Mouse (Mus musculus) heart, embryonic 16.5 days (tissue): Measurements from ENCODE around the gene Fbxl21. TPM values are rescaled to one million over a fixed set of nuclear protein-coding genes. Genes with fewer than 3 reads are reported as not detected.

ENCODE experiments used
- ATAC-seq: fragments of 200-750 bp; cut with Nextera tagmentation; replicated peaks from 2 replicates; pipeline ENCODE4 v1.8.0; 2017; ENCODE audit warnings: moderate number of reproducible peaks; ENCODE audit not compliant: insufficient read depth, low FRiP score; ENCODE audit errors: extremely low read depth
- H3K27ac ChIP-seq: fragments of 300-500 bp; sonication (generic); 2 replicates; pipeline ENCODE4 v1.5.1; 2014; ENCODE audit warnings: mild to moderate bottlenecking, low read length, control low read depth, moderate library complexity
- H3K27me3 ChIP-seq: fragments of 300-500 bp; sonication (generic); 2 replicates; pipeline ENCODE4 v1.6.1; 2014; ENCODE audit warnings: low read length, mixed read lengths; ENCODE audit not compliant: control insufficient read depth, insufficient read depth
- H3K36me3 ChIP-seq: fragments of 300-500 bp; sonication (generic); 2 replicates; pipeline ENCODE4 v1.6.1; 2014; ENCODE audit not compliant: control insufficient read depth, insufficient read depth
- H3K4me1 ChIP-seq: fragments of 300-500 bp; sonication (generic); 2 replicates; pipeline ENCODE4 v1.6.1; 2014; ENCODE audit warnings: low read length, mixed read lengths; ENCODE audit not compliant: control insufficient read depth, insufficient read depth
- H3K4me2 ChIP-seq: fragments of 300-500 bp; sonication (generic); 2 replicates; pipeline ENCODE4 v1.6.1; 2014; ENCODE audit warnings: low read depth, mild to moderate bottlenecking, control low read depth, low read length
- H3K4me3 ChIP-seq: fragments of 300-500 bp; sonication (generic); 2 replicates; pipeline ENCODE4 v1.5.1; 2014; ENCODE audit warnings: mild to moderate bottlenecking, control low read depth, low read length
- H3K9ac ChIP-seq: fragments of 300-500 bp; sonication (generic); 2 replicates; pipeline ENCODE4 v1.6.1; 2014; ENCODE audit warnings: low read length, control low read depth
- H3K9me3 ChIP-seq: fragments of 300-500 bp; sonication (generic); replicated peaks from 2 replicates; pipeline ENCODE4 v1.6.1; 2016; ENCODE audit warnings: low read length; ENCODE audit not compliant: control insufficient read depth
- WGBS: fragments of 180-500 bp; shearing (Covaris S2); extraction: QIAGEN DNeasy Blood & Tissue Kit; methylation state at CpG from one replicate; pipeline ENCODE4 v1.1.7; 2014; 5-methylcytosine and 5-hydroxymethylcytosine counted together
- polyA plus RNA-seq: library from polyadenylated mRNA; unstranded; fragments of >200 nt; fragmentation: Nextera tagmentation; extraction: Ambion mirVana; gene quantifications from 2 replicates; pipeline ENCODE4 v1.2.1, GENCODE M21; 2015

Fbxl21 gene
- polyA plus RNA-seq: 0.72 and 1.00 TPM in 2 replicates

GRCm38 (mm10) chr13:56522081-56522820 is at the start of gene Fbxl21:
Fbxl21 (plus strand) TSS chr13:56522472.
- H3K27ac ChIP-seq: no peak within 1 kb of the TSS; the same call in 1 of the 2 replicates

GRCm38 (mm10) chr13:56472661-56473060 is 49.6 kb upstream of the Fbxl21 start:
- Histone ChIP-seq H3K9me3 (no peaks in the 10 kb centered on the region), H3K27ac (no peak overlapping the region), H3K4me3 (no peak overlapping the region), H3K9ac (no peak overlapping the region), H3K36me3 (no peaks in the 10 kb centered on the region), H3K4me1 (peaks cover 4% of the 10 kb centered on the region), H3K27me3 (peaks cover 3% of the 10 kb centered on the region; the same call in 1 of the 2 replicates), H3K4me2 (no peak overlapping the region)
- no peak for ATAC-seq
- 87% methylated on average over 9 of the region's 9 CpGs for WGBS

More at GRCm38 (mm10) chr13:56522081-56522820, at the start of gene Fbxl21:
- Histone ChIP-seq H3K4me2 (peak within 1 kb of the TSS; percentile 85), H3K9ac (peak within 1 kb of the TSS; percentile 69), H3K27me3 (no peaks in the 10 kb centered on the region), H3K4me3 (peak within 1 kb of the TSS; percentile 64), H3K4me1 (no peaks in the 10 kb centered on the region), H3K36me3 (no peaks in the 10 kb centered on the region), H3K9me3 (no peaks in the 10 kb centered on the region)
- WGBS: 1% methylated on average over 55 of the region's 56 CpGs
- ATAC-seq: peak; percentile 98

GRCm38 (mm10) chr13:56475363-56475762 is 46.9 kb upstream of the Fbxl21 start:
- H3K9ac ChIP-seq: no peak overlapping the region
- H3K9me3 ChIP-seq: no peaks in the 10 kb centered on the region
- 0 out of 2 replicates have a peak overlapping the region, but pooled peaks have one; percentile 6 for H3K4me2 ChIP-seq
- peaks cover 7% of the 10 kb centered on the region for H3K4me1 ChIP-seq
- H3K27me3 ChIP-seq: peaks cover 3% of the 10 kb centered on the region; the same call in 1 of the 2 replicates
- ATAC-seq: peak; percentile 45; the same call in 1 of the 2 replicates
- no peak overlapping the region for H3K4me3 ChIP-seq
- H3K27ac ChIP-seq: no peak overlapping the region
- WGBS: 29% methylated on average over 4 of the region's 4 CpGs
- no peaks in the 10 kb centered on the region for H3K36me3 ChIP-seq

- Histone ChIP-seq H3K9ac (no peak overlapping the region), H3K27me3 (peaks cover 3% of the 10 kb centered on the region; the same call in 1 of the 2 replicates), H3K27ac (no peak overlapping the region), H3K4me3 (no peak overlapping the region), H3K4me2 (no peak overlapping the region), H3K4me1 (peaks cover 7% of the 10 kb centered on the region), H3K36me3 (no peaks in the 10 kb centered on the region), H3K9me3 (no peaks in the 10 kb centered on the region)
- ATAC-seq: no peak; the same call in 1 of the 2 replicates
- 58% methylated on average over 5 of the region's 5 CpGs for WGBS
These were observed 45.5 kb upstream of the Fbxl21 start for GRCm38 (mm10) chr13:56476790-56477189.

GRCm38 (mm10) chr13:56477271-56477670 is 45.0 kb upstream of the Fbxl21 start:
- no peak overlapping the region for H3K4me2 ChIP-seq
- H3K36me3 ChIP-seq: no peaks in the 10 kb centered on the region
- no peak for ATAC-seq
- H3K9ac ChIP-seq: no peak overlapping the region
- 14% methylated on average over 6 of the region's 6 CpGs for WGBS
- H3K9me3 ChIP-seq: no peaks in the 10 kb centered on the region
- H3K27ac ChIP-seq: no peak overlapping the region
- H3K27me3 ChIP-seq: peaks cover 3% of the 10 kb centered on the region; the same call in 1 of the 2 replicates
- peaks cover 7% of the 10 kb centered on the region for H3K4me1 ChIP-seq
- no peak overlapping the region for H3K4me3 ChIP-seq

- Histone ChIP-seq H3K27ac (no peak overlapping the region), H3K9ac (no peak overlapping the region), H3K27me3 (peaks cover 3% of the 10 kb centered on the region; the same call in 1 of the 2 replicates), H3K36me3 (no peaks in the 10 kb centered on the region), H3K4me1 (peaks cover 7% of the 10 kb centered on the region), H3K9me3 (no peaks in the 10 kb centered on the region), H3K4me2 (no peak overlapping the region), H3K4me3 (no peak overlapping the region)
- no peak for ATAC-seq
- 81% methylated on average over 6 of the region's 6 CpGs for WGBS
These were observed 44.2 kb upstream of the Fbxl21 start for GRCm38 (mm10) chr13:56478027-56478426.

- no peaks in the 10 kb centered on the region for H3K9me3 ChIP-seq
- WGBS: 63% methylated on average over 3 of the region's 3 CpGs
- H3K4me2 ChIP-seq: no peak within 1 kb of the TSS
- ATAC-seq: no peak
- no peak within 1 kb of the TSS for H3K9ac ChIP-seq
- H3K27ac ChIP-seq: no peak within 1 kb of the TSS
- no peaks in the 10 kb centered on the region for H3K36me3 ChIP-seq
- H3K4me1 ChIP-seq: peaks cover 7% of the 10 kb centered on the region
- H3K4me3 ChIP-seq: no peak within 1 kb of the TSS
- no peaks in the 10 kb centered on the region for H3K27me3 ChIP-seq
These were observed 40.1 kb upstream of the Fbxl21 start, which contains the start of gene Il9 for GRCm38 (mm10) chr13:56482146-56482545. Il9 (minus strand) TSS chr13:56482246.

- H3K27ac ChIP-seq: no peak overlapping the region
- H3K4me3 ChIP-seq: no peak overlapping the region
- peaks cover 2% of the 10 kb centered on the region; the same call in 1 of the 2 replicates for H3K9me3 ChIP-seq
- H3K36me3 ChIP-seq: no peaks in the 10 kb centered on the region
- no peak overlapping the region for H3K9ac ChIP-seq
- H3K27me3 ChIP-seq: no peaks in the 10 kb centered on the region
- ATAC-seq: no peak
- 50% methylated on average over 5 of the region's 5 CpGs for WGBS
- H3K4me1 ChIP-seq: no peaks in the 10 kb centered on the region
- H3K4me2 ChIP-seq: no peak overlapping the region
These were observed 34.3 kb upstream of the Fbxl21 start for GRCm38 (mm10) chr13:56488012-56488411.

- no peak overlapping the region for H3K4me3 ChIP-seq
- ATAC-seq: no peak
- no peak overlapping the region for H3K9ac ChIP-seq
- no peaks in the 10 kb centered on the region for H3K4me1 ChIP-seq
- H3K4me2 ChIP-seq: no peak overlapping the region
- no peak overlapping the region for H3K27ac ChIP-seq
- no peaks in the 10 kb centered on the region for H3K36me3 ChIP-seq
- WGBS: 57% methylated on average over 3 of the region's 3 CpGs
- no peaks in the 10 kb centered on the region for H3K27me3 ChIP-seq
- peaks cover 2% of the 10 kb centered on the region; the same call in 1 of the 2 replicates for H3K9me3 ChIP-seq
These were observed 27.8 kb upstream of the Fbxl21 start for GRCm38 (mm10) chr13:56494440-56494839.
